Mouse (Mus musculus): ENCODE results near the gene Rnf149.
"Not testable (repeated sequence)": the region's sequence is repeated elsewhere in the genome, so short reads cannot be mapped to it uniquely, and the experiment has no call there.

The Rnf149 gene

DNA sequence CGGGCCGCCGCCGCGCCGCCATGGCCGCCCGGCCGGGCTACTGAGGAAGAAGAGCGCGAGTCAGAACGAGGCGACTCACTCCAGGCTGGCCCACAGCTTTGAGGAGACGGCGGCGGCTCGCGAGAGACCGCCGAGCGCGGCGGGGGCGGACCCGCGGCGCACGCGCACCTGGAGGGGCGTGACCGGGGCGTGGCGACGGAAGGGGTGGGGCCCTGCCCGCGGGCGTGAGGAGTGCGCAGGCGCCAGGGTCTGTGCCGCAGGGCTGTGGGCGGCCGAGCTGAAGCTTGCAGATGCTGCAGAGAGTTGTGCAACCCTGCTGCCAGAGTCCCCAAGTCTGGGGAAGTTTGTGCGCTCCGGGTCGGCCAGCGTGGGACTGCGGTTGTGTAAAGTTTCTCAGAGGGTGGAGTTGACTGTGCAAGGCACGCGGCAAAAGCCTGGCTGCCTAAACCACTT, at the start of gene Rnf149:
Gene Rnf149, minus strand, starts transcription at position 153 of the 453 bp plus-strand sequence.
- in situ Hi-C loops (cut with MboI; ENCODE audit: unreplicated experiment in 2 of 2) = loop anchor here (5.0 to 10.0 kb wide), 3 partner anchors 35 to 328 kb away; partner anchors contain the start of gene Map4k4 (in 1 of the 2)

DNA sequence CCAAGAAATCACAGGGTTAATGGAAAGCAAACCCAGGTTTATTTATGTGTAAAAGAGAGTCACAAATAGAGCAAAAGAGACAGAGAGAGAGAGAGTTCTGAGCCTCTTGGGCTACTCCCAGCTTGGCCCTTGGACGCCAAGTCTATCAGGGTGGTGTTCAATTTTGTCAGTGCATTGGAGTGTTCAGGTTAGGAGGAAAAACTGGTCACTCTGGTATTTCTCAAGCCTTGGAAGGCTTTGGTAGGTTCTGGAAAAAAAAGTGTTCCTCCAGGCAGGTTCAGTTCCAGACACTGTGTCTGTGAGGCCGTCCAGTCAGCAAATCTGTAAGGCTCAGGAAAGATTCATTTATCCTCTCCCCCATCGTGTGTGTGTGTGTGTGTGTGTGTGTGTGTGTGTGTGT, 48.3 kb upstream of the Rnf149 start:
- in situ Hi-C loops (cut with MboI; ENCODE audit: unreplicated experiment in 2 of 2) = loop anchor here in 1 of 2 experiments (25.0 kb wide), 1 partner anchor 613 kb away; no protein-coding TSS in a partner anchor

DNA sequence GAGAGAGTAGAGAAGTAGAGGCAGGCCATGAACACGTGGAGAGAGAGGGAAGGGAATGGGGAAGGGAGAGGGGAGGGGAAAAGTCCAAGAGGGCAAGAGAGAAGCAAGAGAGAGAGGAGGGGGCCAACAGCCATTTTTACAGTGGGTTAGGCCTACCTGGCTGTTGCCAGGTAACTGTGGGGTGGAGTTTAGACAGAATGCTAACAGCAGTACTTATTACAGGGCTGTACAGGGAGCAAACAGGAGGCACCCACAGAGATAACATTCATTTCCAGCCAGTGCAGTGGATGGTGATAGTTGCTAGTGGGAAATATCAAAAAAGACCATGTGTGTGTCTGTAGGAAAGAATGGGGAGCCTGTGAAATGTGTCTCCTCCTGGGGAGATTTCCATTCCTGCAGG, 46.5 kb upstream of the Rnf149 start:
- in situ Hi-C loops (cut with MboI; ENCODE audit: unreplicated experiment in 2 of 2) = no loop called here

DNA sequence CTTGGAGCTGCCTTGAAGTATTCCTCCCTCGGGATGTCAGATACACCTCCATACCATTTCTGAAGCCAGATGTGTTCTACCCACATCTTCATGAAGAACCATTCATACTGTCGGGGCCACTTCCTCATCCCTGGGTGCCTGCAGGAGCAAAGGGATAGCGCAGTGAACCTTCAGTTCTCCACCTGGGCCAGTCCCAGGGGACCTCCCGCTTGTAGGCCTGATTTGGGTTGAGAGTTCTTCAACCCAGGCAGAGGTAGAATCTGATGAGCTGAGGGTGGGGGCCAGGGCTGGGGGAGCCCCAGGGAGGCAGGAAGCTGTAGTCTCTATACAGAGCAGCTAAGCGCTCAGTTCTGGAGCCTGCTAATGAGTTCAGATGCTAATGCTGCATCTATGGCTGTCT, 45.9 kb upstream of the Rnf149 start:
- in situ Hi-C loops (cut with MboI; ENCODE audit: unreplicated experiment in 2 of 2) = no loop called here

DNA sequence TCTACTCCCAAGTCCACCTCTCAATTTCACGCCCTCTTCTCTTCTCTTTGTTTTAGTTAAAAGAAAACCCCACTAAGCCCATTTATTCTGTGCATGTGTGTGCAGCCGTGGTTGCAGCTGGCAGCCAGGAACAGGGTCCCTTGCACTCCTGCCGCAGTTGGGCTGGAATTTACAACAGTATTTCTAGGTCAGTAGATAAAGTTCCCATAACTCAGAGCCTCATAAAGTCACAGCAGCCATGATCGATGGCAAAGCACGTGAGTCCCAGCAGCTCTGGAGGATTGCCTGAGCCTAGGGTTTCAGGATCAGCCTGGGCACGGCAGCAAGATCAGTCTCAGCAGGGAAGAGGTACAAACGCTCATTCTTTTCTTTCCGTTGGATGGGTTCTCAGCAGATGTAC, 41.3 kb upstream of the Rnf149 start:
- in situ Hi-C loops (cut with MboI; ENCODE audit: unreplicated experiment in 2 of 2) = loop anchor here (5.0 to 10.0 kb wide), 4 partner anchors 49 to 764 kb away; no protein-coding TSS in a partner anchor

DNA sequence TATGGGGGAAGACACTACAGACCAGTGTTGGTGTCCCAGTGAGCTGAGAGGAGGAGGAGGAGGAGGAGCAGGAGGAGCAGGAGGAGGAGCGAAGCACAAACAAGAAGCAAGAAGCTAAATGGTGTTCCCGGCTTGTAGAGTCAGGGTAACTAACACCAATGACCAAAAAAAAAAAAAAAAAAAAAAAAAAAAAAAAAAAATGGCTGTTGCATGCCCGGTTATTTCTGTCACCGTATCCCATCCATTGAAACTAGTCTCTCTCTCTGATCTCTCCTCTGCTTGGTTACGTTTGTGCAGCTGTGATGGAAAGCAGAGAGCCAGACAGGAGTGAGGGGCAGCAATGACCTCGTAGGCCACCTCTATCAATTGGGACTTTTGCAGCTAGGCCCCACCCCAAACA, 38.3 kb upstream of the Rnf149 start:
- in situ Hi-C loops (cut with MboI; ENCODE audit: unreplicated experiment in 2 of 2) = loop anchor here (5.0 to 10.0 kb wide), 4 partner anchors 52 to 767 kb away; no protein-coding TSS in a partner anchor

DNA sequence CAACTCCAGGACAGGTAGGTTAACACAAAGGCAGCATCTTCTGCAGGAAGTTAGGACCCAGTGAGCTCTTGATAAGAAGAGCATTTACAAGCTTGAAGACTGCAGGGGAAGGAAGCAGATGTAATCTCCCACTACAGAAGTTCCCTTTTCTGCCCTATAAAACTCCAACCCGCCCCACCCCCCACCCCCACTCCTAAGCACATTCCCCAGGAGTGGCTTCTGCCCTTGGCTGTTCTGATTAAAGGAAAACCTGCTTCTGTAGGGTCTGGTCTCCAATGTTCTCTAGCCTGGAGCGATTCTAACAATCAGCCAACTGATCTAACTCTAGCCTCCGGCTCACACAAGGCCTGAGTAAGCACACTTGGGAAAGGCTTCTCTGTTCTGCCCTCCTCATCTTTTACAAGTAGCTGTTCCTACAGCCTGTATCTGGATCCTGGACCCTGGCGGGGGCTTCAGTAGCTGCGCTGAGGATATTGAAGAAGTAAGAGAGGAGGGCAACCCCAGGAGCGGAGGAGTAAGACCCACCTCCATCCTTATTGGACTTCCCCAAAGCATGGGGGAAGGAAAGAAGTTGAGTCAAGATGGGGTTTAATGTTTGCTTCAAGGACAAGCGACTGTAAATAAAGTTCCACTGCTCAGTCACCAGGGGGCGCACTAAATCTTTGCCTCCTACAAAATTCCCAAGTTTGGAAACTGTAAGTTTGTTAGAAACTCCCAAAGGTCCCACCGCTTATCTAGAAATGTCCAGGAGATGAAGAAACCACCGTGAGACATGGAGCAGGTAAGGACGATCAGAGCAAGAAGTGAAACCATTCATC, 37.5 kb upstream of the Rnf149 start:
- in situ Hi-C loops (cut with MboI; ENCODE audit: unreplicated experiment in 2 of 2) = loop anchor here (5.0 to 10.0 kb wide), 4 partner anchors 53 to 768 kb away; no protein-coding TSS in a partner anchor

DNA sequence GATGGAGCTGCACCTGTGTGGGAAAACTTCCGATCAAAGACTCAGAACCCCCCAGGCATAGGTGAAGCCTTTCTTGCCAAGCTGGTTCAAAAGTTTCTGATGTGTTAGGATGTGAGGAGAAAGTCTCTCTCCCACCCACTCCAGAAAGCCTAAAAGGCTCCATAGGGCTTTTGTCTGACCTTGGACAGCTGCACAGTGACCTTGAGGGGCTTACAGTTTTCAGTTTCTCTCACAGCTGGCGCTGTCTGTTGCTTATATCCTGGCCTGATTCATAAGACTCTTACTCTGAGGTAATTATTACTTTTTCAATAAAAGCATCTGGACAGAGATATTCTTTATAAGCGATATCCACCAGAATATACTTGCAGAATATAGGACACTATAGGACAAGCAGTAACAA, 35.9 kb upstream of the Rnf149 start:
- in situ Hi-C loops (cut with MboI; ENCODE audit: unreplicated experiment in 2 of 2) = loop anchor here in 1 of 2 experiments (10.0 kb wide), 2 partner anchors 372 to 762 kb away; no protein-coding TSS in a partner anchor

DNA sequence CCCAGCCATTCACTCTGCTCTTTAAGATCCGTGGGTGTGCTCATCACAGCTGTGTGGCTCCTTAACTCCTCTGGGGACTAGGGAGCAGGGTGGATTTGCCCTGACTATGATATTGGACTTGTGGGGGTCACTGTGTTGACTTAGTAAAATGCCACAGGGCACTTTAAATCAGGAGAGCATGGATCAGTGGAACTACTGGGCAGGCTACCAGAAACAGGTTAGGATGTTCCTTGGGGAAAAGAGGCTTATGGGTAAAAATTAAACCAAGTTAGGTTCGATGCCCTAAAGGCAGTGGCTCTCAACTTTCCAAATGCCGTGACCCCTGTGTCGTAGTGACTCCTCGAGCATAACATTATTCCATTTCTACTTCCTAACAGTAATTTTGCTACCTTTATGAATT, 35.3 kb upstream of the Rnf149 start:
- in situ Hi-C loops (cut with MboI; ENCODE audit: unreplicated experiment in 2 of 2) = loop anchor here in 1 of 2 experiments (10.0 kb wide), 2 partner anchors 372 to 762 kb away; no protein-coding TSS in a partner anchor

DNA sequence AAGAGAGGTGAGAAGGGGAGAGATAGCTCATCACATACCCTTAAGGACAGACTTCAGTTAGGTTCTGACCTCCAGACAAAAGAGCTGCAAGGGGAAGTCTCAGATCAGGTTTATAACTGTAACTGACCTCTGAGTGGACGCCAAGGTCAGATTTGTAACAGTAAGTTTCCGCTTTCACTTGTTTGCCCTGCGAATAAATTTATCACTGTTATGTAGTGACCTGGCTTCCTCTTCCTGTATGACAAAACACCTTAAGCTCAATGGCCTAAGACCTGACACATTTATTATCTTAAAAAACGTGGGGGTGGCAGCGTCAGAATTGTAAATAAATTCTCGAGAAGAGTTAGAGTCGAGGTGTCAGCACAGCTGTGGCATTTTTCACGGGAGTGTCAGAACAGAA, 31.3 kb upstream of the Rnf149 start:
- in situ Hi-C loops (cut with MboI; ENCODE audit: unreplicated experiment in 2 of 2) = no loop called here

DNA sequence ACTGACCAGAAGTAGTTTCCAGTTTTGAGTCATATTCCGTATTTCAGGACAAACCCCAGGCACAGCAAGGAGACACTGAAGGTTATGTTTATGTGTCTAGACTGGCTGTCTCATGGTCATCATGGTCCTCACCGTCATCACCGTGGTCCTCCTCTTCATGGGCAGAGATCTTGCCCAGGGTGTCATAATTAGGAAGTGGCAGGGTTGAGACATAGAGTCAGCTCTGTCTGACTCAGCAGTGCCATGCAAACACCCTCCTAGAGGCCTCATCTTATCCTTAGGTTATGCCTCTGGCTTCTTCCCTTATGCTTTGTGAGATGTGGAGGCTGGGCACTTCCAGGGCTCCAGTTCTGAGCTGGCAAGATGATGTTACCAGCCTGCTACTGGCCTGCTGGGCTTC, 25.3 kb upstream of the Rnf149 start:
- in situ Hi-C loops (cut with MboI; ENCODE audit: unreplicated experiment in 2 of 2) = no loop called here

DNA sequence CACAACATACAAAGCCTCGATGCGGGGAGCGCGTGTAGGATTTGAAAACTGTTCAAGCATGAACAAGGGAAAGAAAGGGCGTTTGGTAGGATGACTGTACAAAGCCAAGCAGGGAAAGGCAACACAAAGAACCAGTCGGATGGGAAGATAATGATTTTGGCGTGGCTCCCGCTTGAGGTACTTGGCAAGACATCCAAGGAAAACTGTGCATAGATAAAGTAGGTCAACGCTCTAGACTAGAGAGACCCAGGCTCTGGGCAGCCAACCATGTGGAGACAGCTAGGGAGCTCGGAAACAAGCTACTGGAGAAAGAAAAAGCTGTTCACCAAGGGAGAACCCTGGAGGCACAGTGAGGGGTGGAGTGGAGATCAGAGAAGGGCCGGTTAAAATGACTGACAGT, 21.5 kb upstream of the Rnf149 start:
- in situ Hi-C loops (cut with MboI; ENCODE audit: unreplicated experiment in 2 of 2) = no loop called here

DNA sequence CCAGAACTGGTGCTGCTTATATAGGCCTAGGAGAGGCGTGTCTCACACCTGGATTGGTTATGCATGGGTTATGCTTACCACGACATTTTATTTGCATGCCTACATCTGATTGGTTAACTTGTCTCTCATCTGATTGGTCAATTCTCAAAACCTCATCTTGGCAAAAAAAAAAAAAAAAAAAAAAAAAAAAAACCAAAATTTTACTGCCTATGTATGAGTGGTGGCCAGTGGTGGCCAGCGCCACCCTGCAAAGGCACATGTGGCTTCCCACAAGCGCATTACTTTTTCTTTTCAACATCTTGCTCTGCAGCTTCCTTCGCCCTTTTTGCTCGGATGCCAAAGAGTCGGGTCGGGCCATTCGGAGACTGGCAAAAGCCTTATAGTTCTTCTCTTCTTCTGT, 19.9 kb upstream of the Rnf149 start:
- in situ Hi-C loops (cut with MboI; ENCODE audit: unreplicated experiment in 2 of 2) = not testable (repeated sequence)

DNA sequence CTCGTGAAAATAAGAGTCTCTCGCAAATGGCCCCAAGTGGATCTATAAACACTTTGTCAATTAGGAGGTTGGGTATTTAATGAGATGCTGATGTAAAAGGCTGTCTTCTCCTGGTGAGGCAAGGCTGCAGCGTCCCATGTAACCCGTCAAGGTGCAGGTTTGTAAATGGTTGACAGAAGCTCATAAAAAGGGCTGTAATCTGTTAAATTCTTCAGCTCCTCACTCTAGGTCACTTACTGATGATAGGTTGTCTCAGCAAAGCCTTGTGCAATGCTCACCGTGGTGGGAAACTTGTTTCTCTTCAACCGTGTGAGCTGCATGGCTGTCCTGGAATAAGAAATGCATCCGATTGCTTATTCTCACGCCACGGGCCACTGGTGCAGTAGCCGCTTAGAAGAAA, 16.6 kb upstream of the Rnf149 start:
- in situ Hi-C loops (cut with MboI; ENCODE audit: unreplicated experiment in 2 of 2) = no loop called here

DNA sequence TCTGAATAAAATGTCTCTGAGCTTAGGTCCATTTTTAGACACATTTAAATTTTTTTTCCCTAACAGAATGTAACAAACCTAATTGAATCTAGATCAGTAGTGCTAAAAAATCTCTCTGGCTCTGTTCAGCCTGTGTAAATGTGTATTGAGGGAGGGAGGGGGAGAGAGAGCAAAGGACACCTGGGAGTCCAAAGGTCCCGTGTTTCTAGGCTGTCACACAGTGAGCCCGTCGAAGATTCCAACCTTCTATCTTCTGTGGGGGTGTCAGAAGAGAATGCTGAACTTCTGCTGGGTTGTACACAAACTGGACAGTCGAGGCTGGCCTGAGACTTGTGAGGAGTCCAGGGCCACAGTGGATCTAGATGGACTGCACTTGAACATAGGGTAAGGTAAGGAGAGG, 14.9 kb upstream of the Rnf149 start:
- in situ Hi-C loops (cut with MboI; ENCODE audit: unreplicated experiment in 2 of 2) = no loop called here

DNA sequence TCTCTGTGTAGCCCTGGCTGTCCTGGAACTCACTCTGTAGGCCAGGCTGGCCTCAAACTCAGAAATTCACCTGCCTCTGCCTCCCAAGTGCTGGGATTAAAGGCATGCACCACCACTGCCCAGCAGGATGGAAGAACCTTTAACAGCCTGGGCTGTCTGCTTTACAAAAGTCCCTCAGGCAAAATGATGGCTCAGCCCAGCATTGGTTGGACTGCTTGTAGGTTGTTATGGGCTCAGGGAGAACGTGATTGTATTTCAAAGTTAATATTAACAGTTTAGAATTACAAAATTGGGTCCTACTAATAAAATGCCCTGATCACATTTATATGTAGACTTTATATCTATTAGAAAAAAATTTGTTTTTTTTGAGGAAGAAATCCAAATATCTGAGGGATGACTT, 14.4 kb upstream of the Rnf149 start:
- in situ Hi-C loops (cut with MboI; ENCODE audit: unreplicated experiment in 2 of 2) = not testable (repeated sequence)

DNA sequence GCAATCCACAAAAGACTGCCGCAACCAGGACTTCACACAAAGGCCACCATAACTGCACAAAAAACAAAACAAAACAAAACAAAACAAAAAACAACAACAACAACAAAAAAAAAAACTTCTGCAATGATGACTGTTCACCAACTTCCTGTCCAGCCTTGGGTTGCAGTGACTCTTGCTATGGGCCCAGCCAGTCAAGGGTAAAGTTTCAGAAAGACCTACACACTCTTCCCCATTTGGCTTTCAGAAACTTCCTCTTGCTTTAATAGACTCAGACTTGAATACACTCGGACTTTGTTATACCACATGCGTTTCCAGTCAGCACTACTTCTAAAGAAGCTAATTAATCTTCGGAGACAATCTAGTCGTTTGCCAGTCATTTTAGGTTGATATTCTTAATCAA, 13.0 kb upstream of the Rnf149 start:
- in situ Hi-C loops (cut with MboI; ENCODE audit: unreplicated experiment in 2 of 2) = no loop called here

DNA sequence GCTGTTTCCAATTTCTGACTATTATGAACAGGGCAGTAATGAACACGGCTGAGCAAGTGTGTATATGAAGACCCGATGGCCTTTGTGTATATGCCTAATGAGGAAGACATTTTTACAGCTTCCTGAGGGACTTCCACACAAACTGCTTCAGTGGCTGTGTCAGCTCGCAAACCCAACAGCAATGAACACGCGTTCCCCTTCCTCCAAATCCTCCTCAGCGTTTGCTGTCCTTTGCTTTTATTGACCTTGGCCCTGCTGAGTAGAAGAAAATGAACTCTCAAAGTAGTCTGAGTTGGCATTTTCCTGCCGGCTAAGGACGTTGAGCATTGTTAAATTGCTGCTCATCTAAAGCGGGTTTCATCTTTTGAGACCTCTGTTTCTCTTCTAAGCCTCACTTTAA, 8.2 kb upstream of the Rnf149 start:
- in situ Hi-C loops (cut with MboI; ENCODE audit: unreplicated experiment in 2 of 2) = no loop called here

DNA sequence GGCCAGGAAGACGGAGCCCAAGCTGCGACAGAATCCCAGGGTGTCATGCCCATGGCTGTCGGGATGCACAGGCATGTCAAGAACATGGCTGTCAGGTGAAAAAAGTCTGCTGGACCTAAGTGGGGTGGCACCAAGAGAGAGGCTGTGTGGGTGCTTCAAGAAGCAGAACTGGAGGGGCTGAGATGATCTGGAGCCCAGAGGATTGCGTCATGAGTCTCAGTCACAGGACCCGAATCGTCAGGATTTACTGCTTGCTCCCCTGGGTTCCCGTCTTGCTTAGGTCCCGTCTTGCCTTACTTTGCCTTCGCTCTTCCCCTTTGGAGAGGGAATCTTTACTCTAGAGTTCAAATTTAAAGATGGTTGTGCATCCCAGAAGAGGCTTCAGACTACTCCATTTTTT, 6.0 kb upstream of the Rnf149 start:
- in situ Hi-C loops (cut with MboI; ENCODE audit: unreplicated experiment in 2 of 2) = no loop called here

DNA sequence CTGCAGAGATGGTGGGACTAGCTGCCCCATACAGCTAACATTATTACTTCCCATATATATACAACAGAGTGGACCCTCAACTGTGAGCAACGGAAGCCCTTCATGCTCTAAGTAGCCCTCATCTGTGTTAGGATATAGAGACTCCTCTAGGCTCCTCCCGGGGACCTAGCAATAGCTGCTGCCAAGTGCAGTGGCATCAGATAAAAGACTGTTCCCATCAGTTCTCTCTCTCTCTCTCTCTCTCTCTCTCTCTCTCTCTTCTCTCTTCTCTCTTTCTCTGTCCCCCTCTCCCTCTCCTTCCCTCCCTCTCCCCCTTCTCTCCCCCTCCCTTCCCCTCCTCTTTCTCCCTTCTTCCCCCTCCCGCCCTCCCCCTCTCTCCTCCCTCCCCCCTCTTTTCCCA, 4.0 kb upstream of the Rnf149 start:
- in situ Hi-C loops (cut with MboI; ENCODE audit: unreplicated experiment in 2 of 2) = no loop called here

DNA sequence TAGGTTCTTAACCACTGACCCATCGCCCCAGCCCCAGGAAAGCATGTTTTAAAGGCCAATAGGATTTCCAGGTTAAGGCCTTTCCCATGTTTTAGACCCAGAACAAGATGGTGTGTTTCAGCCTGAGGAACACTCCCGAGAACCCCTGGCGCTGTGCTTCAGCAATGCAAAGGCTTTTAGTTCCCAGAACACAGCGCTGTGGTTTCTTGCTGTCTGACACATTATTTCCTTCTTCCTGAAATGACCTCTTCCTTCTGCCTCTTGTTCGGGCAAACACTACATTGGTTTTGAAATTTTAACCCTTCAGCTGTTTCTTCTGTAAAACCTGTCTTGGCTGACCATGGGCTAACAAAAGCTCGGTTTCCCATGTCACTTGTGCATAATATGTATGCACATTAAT, 1.9 kb upstream of the Rnf149 start:
- in situ Hi-C loops (cut with MboI; ENCODE audit: unreplicated experiment in 2 of 2) = loop anchor here (5.0 to 10.0 kb wide), 3 partner anchors 37 to 326 kb away; partner anchors contain the start of gene Map4k4 (in 1 of the 2)

DNA sequence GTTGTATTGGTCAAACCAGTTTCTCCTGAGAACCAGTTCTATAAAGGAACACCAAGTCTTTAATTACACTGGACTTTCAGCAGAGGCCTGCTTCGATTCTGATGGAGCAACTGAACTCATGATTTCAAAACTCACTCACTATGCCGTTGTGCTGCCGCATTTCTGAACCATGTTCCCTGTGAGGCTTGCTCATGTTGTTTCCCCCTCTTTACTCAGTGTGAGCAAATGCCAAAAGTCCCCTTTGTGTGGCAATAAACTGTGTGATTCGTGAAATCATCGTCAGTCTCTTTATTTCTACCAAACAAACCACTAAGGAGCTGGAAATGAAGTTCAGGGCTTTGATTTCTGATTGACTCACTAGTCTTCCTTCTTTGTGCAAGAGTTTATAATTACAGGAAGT, 1.2 kb upstream of the Rnf149 start:
- in situ Hi-C loops (cut with MboI; ENCODE audit: unreplicated experiment in 2 of 2) = loop anchor here (5.0 to 10.0 kb wide), 3 partner anchors 36 to 326 kb away; partner anchors contain the start of gene Map4k4 (in 1 of the 2)

Data from v-Abl transformed pro-B cells (cell line).